Mouse (Mus musculus) intestine, postnatal 0 days (tissue): ENCODE data around the gene Ccz1. TPM values are rescaled to one million over a fixed set of nuclear protein-coding genes. Genes with fewer than 3 reads are reported as not detected.
A peak's percentile ranks its signal among the peaks of the same experiment; 100 is the strongest.
"Not testable (repeated sequence)": the region's sequence is repeated elsewhere in the genome, so short reads cannot be mapped to it uniquely, and the experiment has no call there.

Experiments used
- ATAC-seq: fragments of 200-750 bp; cut with Nextera tagmentation; 2 replicates; pipeline ENCODE4 v1.8.0; 2017; ENCODE audit warnings: mild to moderate bottlenecking, moderate TSS enrichment, moderate library complexity
- H3K27ac ChIP-seq: fragments of 300-500 bp; sonication (generic); 2 replicates; pipeline ENCODE4 v1.5.1; 2014; ENCODE audit warnings: mild to moderate bottlenecking, low read depth, low read length, moderate library complexity
- H3K27me3 ChIP-seq: fragments of 300-500 bp; sonication (generic); replicated peaks from 2 replicates; pipeline ENCODE4 v1.6.1; 2014; ENCODE audit warnings: low read length, mixed read lengths; ENCODE audit not compliant: control insufficient read depth, insufficient read depth
- H3K36me3 ChIP-seq: fragments of 300-500 bp; sonication (generic); 2 replicates; pipeline ENCODE4 v1.6.1; 2014; ENCODE audit warnings: mild to moderate bottlenecking, moderate library complexity; ENCODE audit not compliant: control insufficient read depth, insufficient read depth
- H3K4me1 ChIP-seq: fragments of 300-500 bp; sonication (generic); replicated peaks from 2 replicates; pipeline ENCODE4 v1.6.1; 2014; ENCODE audit warnings: antibody characterized with exemption, low read length, mixed read lengths; ENCODE audit not compliant: control insufficient read depth, insufficient read depth
- H3K4me2 ChIP-seq: fragments of 300-500 bp; sonication (generic); replicated peaks from 2 replicates; pipeline ENCODE4 v1.6.1; 2014; ENCODE audit warnings: low read depth, mild to moderate bottlenecking, moderate library complexity
- H3K4me3 ChIP-seq: fragments of 300-500 bp; sonication (generic); 2 replicates; pipeline ENCODE4 v1.5.1; 2014; ENCODE audit warnings: low read depth, low read length
- H3K9ac ChIP-seq: fragments of 300-500 bp; sonication (generic); 2 replicates; pipeline ENCODE4 v1.6.1; 2014; ENCODE audit warnings: mild to moderate bottlenecking, low read depth, low read length
- H3K9me3 ChIP-seq: fragments of 300-500 bp; sonication (generic); 2 replicates; pipeline ENCODE4 v1.6.1; 2016; ENCODE audit warnings: mixed run types; ENCODE audit not compliant: control insufficient read depth
- CTCF ChIP-seq: sonication (generic); IDR thresholded peaks from 2 replicates; pipeline ENCODE4 v1.5.1; 2016; ENCODE audit warnings: low read depth, mild to moderate bottlenecking, control low read depth, antibody characterized with exemption, moderate library complexity
- whole genome bisulfite sequencing: fragments of 180-500 bp; shearing (Covaris S2); extraction: QIAGEN DNeasy Blood & Tissue Kit; methylation state at CpG from one replicate; pipeline ENCODE4 v1.1.7; 2014; 5-methylcytosine and 5-hydroxymethylcytosine counted together
- polyA plus RNA-seq: library from polyadenylated mRNA; unstranded; fragments of >200 nt; fragmentation: Nextera tagmentation; extraction: Ambion mirVana; gene quantifications from 2 replicates; pipeline ENCODE4 v1.2.1, GENCODE M21; 2015

Gene Ccz1
- polyA plus RNA-seq, 1 experiment from 2014 or later: 59.9 TPM

GRCm38 (mm10) chr5:144034567-144034966 lies 19.9 kb upstream of the Ccz1 start:
- no peak overlapping the region for H3K27ac ChIP-seq
- no peak overlapping the region for H3K4me2 ChIP-seq
- H3K27me3 ChIP-seq: no peaks in the 10 kb centered on the region
- no peaks in the 10 kb centered on the region for H3K36me3 ChIP-seq
- no peak for ATAC-seq
- H3K4me3 ChIP-seq: no peak overlapping the region
- H3K4me1 ChIP-seq: no peaks in the 10 kb centered on the region
- no peak for TF ChIP-seq CTCF
- H3K9me3 ChIP-seq: no peaks in the 10 kb centered on the region
- H3K9ac ChIP-seq: no peak overlapping the region
- WGBS: 62% methylated on average over 7 of the region's 7 CpGs

- no peak for ATAC-seq
- TF ChIP-seq CTCF: no peak
- no peaks in the 10 kb centered on the region for H3K4me1 ChIP-seq
- 82% methylated on average over 7 of the region's 7 CpGs for WGBS
- H3K27me3 ChIP-seq: no peaks in the 10 kb centered on the region
- H3K4me2 ChIP-seq: no peak overlapping the region
- no peak overlapping the region for H3K4me3 ChIP-seq
- no peak overlapping the region for H3K9ac ChIP-seq
- no peaks in the 10 kb centered on the region for H3K36me3 ChIP-seq
- H3K9me3 ChIP-seq: no peaks in the 10 kb centered on the region
- no peak overlapping the region for H3K27ac ChIP-seq
These were observed 17.8 kb upstream of the Ccz1 start for GRCm38 (mm10) chr5:144032491-144032890.

- no peaks in the 10 kb centered on the region for H3K27me3 ChIP-seq
- no peak for ATAC-seq
- H3K9ac ChIP-seq: no peak within 1 kb of the TSS
- WGBS: 66% methylated on average over 11 of the region's 11 CpGs
- H3K4me1 ChIP-seq: no peaks in the 10 kb centered on the region
- no peak within 1 kb of the TSS for H3K4me2 ChIP-seq
- H3K9me3 ChIP-seq: no peaks in the 10 kb centered on the region
- TF ChIP-seq CTCF: no peak
- H3K27ac ChIP-seq: no peak within 1 kb of the TSS
- H3K4me3 ChIP-seq: no peak within 1 kb of the TSS
- no peaks in the 10 kb centered on the region for H3K36me3 ChIP-seq
These were observed 12.1 kb upstream of the Ccz1 start, which contains the start of gene Ocm for GRCm38 (mm10) chr5:144026620-144027263. Ocm (minus strand) TSS chr5:144026670.

- no peaks in the 10 kb centered on the region for H3K9me3 ChIP-seq
- ATAC-seq: no peak
- 87% methylated on average over 9 of the region's 9 CpGs for WGBS
- no peaks in the 10 kb centered on the region for H3K27me3 ChIP-seq
- H3K27ac ChIP-seq: no peak overlapping the region
- TF ChIP-seq CTCF: no peak
- no peak overlapping the region for H3K4me2 ChIP-seq
- H3K36me3 ChIP-seq: peaks cover 13% of the 10 kb centered on the region
- no peak overlapping the region for H3K9ac ChIP-seq
- no peak overlapping the region for H3K4me3 ChIP-seq
- H3K4me1 ChIP-seq: no peaks in the 10 kb centered on the region
These were observed 1.2 kb upstream of the Ccz1 start for GRCm38 (mm10) chr5:144015845-144016244.

GRCm38 (mm10) chr5:144015312-144015650 lies 604 bp upstream of the Ccz1 start:
- Histone ChIP-seq H3K9ac (no peak overlapping the region), H3K36me3 (peaks cover 16% of the 10 kb centered on the region), H3K4me3 (no peak overlapping the region), H3K4me1 (no peaks in the 10 kb centered on the region), H3K27me3 (no peaks in the 10 kb centered on the region), H3K4me2 (peak overlapping the region; percentile 60), H3K9me3 (no peaks in the 10 kb centered on the region), H3K27ac (no peak overlapping the region)
- no peak for TF ChIP-seq CTCF
- 48% methylated on average over 3 of the region's 3 CpGs for WGBS
- ATAC-seq: no peak

- not testable (repeated sequence) for H3K27me3 ChIP-seq, H3K9ac ChIP-seq, H3K4me1 ChIP-seq, H3K27ac ChIP-seq, ATAC-seq, H3K9me3 ChIP-seq
- H3K36me3 ChIP-seq: peaks cover 33% of the 10 kb centered on the region
- 54% methylated on average over 12 of the region's 13 CpGs for WGBS
- peak overlapping the region; percentile 60 for H3K4me2 ChIP-seq
- peak overlapping the region; percentile 91 for H3K4me3 ChIP-seq
These were observed 1.1 kb downstream of the Ccz1 start for GRCm38 (mm10) chr5:144013366-144014134.
